Mouse (Mus musculus): ENCODE results near the gene Pced1b. TPM values are rescaled to one million over a fixed set of nuclear protein-coding genes. Genes with fewer than 3 reads are reported as not detected.
A peak's percentile ranks its signal among the peaks of the same experiment; 100 is the strongest.

Gene Pced1b
- polyA plus RNA-seq, 1 experiment from 2014 or later, result 6.4 TPM

GRCm38 (mm10) chr15:97396586-97397299, 149.8 kb downstream of the Pced1b start:
- no peak overlapping the region for H3K9ac ChIP-seq
- 79% methylated on average over 4 of the region's 4 CpGs for WGBS (ENCODE audit: insufficient replicate concordance)

GRCm38 (mm10) chr15:97397793-97398192, 150.9 kb downstream of the Pced1b start:
- WGBS (ENCODE audit: insufficient replicate concordance), result 11% methylated on average over 2 of the region's 2 CpGs
- peaks cover 24% of the 10 kb centered on the region for H3K4me1 ChIP-seq
- H3K9ac ChIP-seq, result no peak overlapping the region
- no peaks in the 10 kb centered on the region for H3K27me3 ChIP-seq (replicated peaks)
- no peak overlapping the region for H3K4me2 ChIP-seq
- H3K9me3 ChIP-seq (replicated peaks), result 0 out of 2 replicates have a peak, but pooled peaks cover 5% of the 10 kb centered on the region
- H3K27ac ChIP-seq, result no peak overlapping the region
- no peaks in the 10 kb centered on the region for H3K36me3 ChIP-seq
- peak; percentile 83 for ATAC-seq
- H3K4me3 ChIP-seq, result no peak overlapping the region

More at GRCm38 (mm10) chr15:97396586-97397299, 149.8 kb downstream of the Pced1b start:
- Histone ChIP-seq H3K36me3 (no peaks in the 10 kb centered on the region), H3K27ac (no peak overlapping the region), H3K4me3 (no peak overlapping the region), H3K27me3 (replicated peaks) (no peaks in the 10 kb centered on the region), H3K9me3 (replicated peaks) (0 out of 2 replicates have a peak, but pooled peaks cover 5% of the 10 kb centered on the region), H3K4me1 (peaks cover 27% of the 10 kb centered on the region), H3K4me2 (no peak overlapping the region)
- ATAC-seq, result no peak

DNA sequence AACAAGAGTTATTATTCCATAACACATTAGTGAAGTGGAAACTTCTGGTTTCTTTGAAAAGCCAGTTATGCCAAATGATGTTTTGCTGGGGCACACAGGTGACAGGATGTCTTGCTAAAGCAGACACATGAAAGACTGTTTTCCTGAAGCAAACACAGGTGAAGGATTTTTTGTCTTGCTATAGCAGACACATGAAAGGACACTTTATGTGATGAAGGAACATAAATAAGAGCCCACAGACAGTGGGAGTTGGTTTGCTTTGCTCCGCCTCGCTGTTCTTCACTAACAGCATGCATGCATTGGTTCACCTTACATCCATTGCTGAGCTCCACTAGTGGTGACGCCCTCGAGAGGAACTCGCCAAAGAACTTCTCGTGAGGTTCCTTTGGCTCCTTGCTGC, 154.0 kb downstream of the Pced1b start:
- Histone ChIP-seq H3K4me1 (peaks cover 44% of the 10 kb centered on the region), H3K4me2 (no peak overlapping the region), H3K27ac (no peak overlapping the region), H3K36me3 (no peaks in the 10 kb centered on the region), H3K9me3 (replicated peaks) (0 out of 2 replicates have a peak, but pooled peaks cover 5% of the 10 kb centered on the region), H3K4me3 (no peak overlapping the region), H3K9ac (no peak overlapping the region), H3K27me3 (replicated peaks) (no peaks in the 10 kb centered on the region)
- no peak for ATAC-seq
- WGBS (ENCODE audit: insufficient replicate concordance), result 81% methylated on average over 6 of the region's 6 CpGs

GRCm38 (mm10) chr15:97404483-97404882, 157.6 kb downstream of the Pced1b start:
- Histone ChIP-seq H3K4me3 (no peak overlapping the region), H3K27ac (peak overlapping the region; percentile 61), H3K9me3 (replicated peaks) (no peaks in the 10 kb centered on the region), H3K4me1 (peaks cover 22% of the 10 kb centered on the region), H3K27me3 (replicated peaks) (peaks cover 18% of the 10 kb centered on the region; the same call in 1 of the 2 replicates), H3K4me2 (peak overlapping the region; percentile 34), H3K36me3 (no peaks in the 10 kb centered on the region), H3K9ac (peak overlapping the region; percentile 0; the same call in 1 of the 2 replicates)
- WGBS (ENCODE audit: insufficient replicate concordance), result 44% methylated on average over 8 of the region's 8 CpGs
- peak; percentile 71 for ATAC-seq

DNA sequence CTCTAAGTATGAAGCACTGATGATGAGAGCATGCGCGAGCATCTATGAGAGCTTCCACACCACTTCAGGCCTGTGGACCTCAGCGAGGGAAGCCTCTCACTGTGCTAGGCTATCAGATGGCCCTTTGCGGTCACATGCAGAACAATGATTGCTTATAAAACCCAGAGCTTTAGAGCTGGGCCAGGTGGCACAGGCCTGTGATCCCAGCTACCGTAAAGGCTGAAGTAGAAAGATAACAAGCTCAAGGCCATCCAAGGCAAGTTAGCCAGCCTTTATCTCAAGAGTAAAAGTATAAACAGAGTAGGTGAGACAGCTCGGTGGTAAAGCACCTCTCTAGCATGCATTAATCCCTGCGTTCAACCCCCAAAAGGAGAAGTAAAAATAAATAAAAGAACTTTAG, 158.1 kb downstream of the Pced1b start:
- H3K4me2 ChIP-seq, result peak overlapping the region; percentile 34
- ATAC-seq, result peak; percentile 94
- 29% methylated on average over 7 of the region's 7 CpGs for WGBS (ENCODE audit: insufficient replicate concordance)
- peaks cover 18% of the 10 kb centered on the region for H3K27me3 ChIP-seq (replicated peaks)
- H3K4me1 ChIP-seq, result peaks cover 22% of the 10 kb centered on the region
- peak overlapping the region; percentile 61 for H3K27ac ChIP-seq
- H3K36me3 ChIP-seq, result no peaks in the 10 kb centered on the region
- H3K9ac ChIP-seq, result 0 out of 2 replicates have a peak overlapping the region, but pooled peaks have one; percentile 0
- no peaks in the 10 kb centered on the region for H3K9me3 ChIP-seq (replicated peaks)
- no peak overlapping the region for H3K4me3 ChIP-seq

DNA sequence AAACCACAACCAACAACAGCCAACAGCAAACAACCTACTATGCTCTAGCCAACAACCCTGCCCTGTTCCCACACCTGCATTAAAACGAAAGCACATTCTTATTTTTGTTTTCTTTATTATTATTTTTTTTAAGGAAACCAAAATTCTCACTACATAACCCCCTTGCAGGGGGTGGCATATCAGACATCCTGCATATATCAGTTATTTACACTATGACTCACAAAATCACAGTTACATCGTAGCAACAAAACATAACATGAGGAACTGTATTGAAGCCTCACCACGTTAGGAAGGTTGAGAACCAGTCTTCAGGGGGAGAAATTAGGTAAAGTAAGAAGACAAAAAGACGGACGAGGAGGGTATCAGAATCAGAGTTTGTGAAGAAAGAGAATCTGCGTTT, 159.2 kb downstream of the Pced1b start:
- H3K9ac ChIP-seq, result no peak overlapping the region
- ATAC-seq, result no peak
- WGBS (ENCODE audit: insufficient replicate concordance), result 67% methylated on average over 6 of the region's 6 CpGs
- no peak overlapping the region for H3K4me3 ChIP-seq
- no peaks in the 10 kb centered on the region for H3K9me3 ChIP-seq (replicated peaks)
- H3K4me1 ChIP-seq, result peaks cover 22% of the 10 kb centered on the region
- H3K27me3 ChIP-seq (replicated peaks), result peaks cover 18% of the 10 kb centered on the region
- no peak overlapping the region for H3K4me2 ChIP-seq
- no peaks in the 10 kb centered on the region for H3K36me3 ChIP-seq
- no peak overlapping the region for H3K27ac ChIP-seq

DNA sequence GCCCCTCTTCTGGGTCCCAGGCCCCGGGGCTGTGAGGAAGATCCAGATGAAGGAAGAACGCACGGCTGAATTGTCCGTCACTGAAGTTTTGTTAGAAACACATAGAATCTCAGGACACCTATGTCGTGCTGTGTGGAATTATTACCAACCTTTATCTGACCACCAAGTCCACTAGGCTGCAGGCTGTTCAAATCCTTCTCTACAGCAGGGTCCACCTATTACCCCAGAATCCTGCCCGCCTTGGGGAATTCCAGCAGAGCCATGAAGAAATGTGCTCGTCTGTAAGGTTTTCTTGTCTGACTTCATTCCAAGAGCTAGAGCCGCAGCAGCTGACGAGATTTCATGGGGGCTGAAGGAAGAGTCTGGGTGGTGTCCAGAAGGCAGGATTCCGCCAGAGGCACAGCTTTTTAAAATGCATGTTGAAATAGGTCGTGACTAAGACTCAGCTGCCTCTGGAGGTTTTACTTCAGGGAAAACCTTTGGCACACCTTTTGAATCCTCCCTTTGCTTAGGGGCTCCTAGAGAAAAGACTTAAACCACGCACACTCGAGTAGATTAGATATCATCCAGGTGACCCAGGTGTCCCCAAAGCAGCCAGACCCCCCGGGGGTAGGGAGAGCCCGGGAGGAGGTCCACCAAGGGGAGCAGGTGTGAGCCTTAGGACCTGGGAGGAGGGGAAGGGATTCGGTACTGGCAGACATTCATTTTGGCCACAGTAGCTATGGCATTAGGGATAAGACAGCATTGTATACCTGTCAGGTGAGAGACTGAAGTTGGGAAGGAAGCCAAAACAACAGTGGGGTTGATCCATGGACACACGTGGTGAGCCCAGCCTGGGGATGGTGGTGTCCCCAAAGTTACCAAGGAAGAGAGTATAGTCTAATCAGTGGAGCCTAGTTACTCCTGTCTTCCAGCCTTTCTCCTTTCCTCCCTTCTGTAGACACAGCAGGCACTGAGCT, 160.9 kb downstream of the Pced1b start:
- H3K27me3 ChIP-seq (replicated peaks), result peaks cover 18% of the 10 kb centered on the region
- H3K9ac ChIP-seq, result no peak overlapping the region
- no peaks in the 10 kb centered on the region for H3K9me3 ChIP-seq (replicated peaks)
- no peak overlapping the region for H3K27ac ChIP-seq
- H3K4me2 ChIP-seq, result no peak overlapping the region
- 62% methylated on average over 17 of the region's 17 CpGs for WGBS (ENCODE audit: insufficient replicate concordance)
- peaks cover 22% of the 10 kb centered on the region for H3K4me1 ChIP-seq
- no peak overlapping the region for H3K4me3 ChIP-seq
- no peaks in the 10 kb centered on the region for H3K36me3 ChIP-seq
- no peak for ATAC-seq

DNA sequence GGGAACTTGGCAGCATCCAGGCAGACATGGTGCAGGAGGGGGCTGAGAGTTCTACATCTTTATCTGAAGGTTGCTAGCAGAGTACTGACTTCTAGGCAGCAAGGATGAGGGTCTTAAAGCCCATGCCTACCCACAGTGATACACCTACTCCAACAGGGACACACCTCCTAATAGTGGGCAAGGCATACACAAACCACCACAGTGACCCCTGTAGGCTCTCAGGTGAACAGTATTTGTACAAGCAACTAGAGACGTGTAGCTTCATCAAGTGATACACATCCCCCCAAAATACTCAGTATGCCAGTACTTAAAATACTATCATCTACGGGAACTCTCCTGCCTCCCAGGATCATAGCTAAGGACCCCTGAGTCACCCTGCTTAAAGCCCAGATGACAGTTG, 164.2 kb downstream of the Pced1b start:
- 73% methylated on average over 2 of the region's 2 CpGs for WGBS (ENCODE audit: insufficient replicate concordance)
- Histone ChIP-seq H3K9ac (no peak overlapping the region), H3K27me3 (replicated peaks) (peaks cover 18% of the 10 kb centered on the region), H3K36me3 (no peaks in the 10 kb centered on the region), H3K4me2 (no peak overlapping the region), H3K27ac (no peak overlapping the region), H3K4me3 (no peak overlapping the region), H3K4me1 (peaks cover 2% of the 10 kb centered on the region; the same call in 1 of the 2 replicates), H3K9me3 (replicated peaks) (no peaks in the 10 kb centered on the region)
- peak; percentile 35; the same call in 1 of the 2 replicates for ATAC-seq

GRCm38 (mm10) chr15:97411671-97412070, 164.8 kb downstream of the Pced1b start:
- Histone ChIP-seq H3K36me3 (no peaks in the 10 kb centered on the region), H3K27me3 (replicated peaks) (peaks cover 18% of the 10 kb centered on the region), H3K4me2 (no peak overlapping the region), H3K4me3 (no peak overlapping the region), H3K9ac (no peak overlapping the region), H3K4me1 (peaks cover 2% of the 10 kb centered on the region; the same call in 1 of the 2 replicates), H3K9me3 (replicated peaks) (no peaks in the 10 kb centered on the region), H3K27ac (no peak overlapping the region)
- no peak for ATAC-seq
- 70% methylated on average over 6 of the region's 6 CpGs for WGBS (ENCODE audit: insufficient replicate concordance)

- 75% methylated on average over 8 of the region's 8 CpGs for WGBS (ENCODE audit: insufficient replicate concordance)
- H3K27ac ChIP-seq, result no peak overlapping the region
- H3K4me1 ChIP-seq, result peaks cover 2% of the 10 kb centered on the region; the same call in 1 of the 2 replicates
- H3K36me3 ChIP-seq, result no peaks in the 10 kb centered on the region
- no peak overlapping the region for H3K4me3 ChIP-seq
- no peaks in the 10 kb centered on the region for H3K9me3 ChIP-seq (replicated peaks)
- ATAC-seq, result no peak
- peaks cover 18% of the 10 kb centered on the region for H3K27me3 ChIP-seq (replicated peaks)
- no peak overlapping the region for H3K9ac ChIP-seq
- no peak overlapping the region for H3K4me2 ChIP-seq
Measured at GRCm38 (mm10) chr15:97412308-97412707, 165.4 kb downstream of the Pced1b start.

DNA sequence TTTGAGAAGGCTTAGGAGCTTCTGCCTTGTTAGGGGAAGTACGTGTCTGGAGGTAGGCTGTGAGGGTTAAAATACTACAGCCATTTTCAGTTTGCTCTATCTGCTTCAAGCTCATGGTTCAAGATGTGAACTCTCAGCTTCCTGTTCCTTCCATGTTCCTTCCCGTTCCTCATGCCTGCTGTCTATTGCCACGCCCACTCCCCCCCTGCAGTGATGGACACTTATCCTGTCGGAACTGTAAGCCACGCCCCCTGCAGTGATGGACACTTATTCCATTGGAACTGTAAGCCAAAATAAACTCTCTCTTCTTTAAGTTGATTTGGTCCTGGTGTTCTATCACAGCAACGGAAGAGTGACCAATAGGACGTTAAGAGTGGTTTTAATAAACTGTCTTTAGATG, 166.0 kb downstream of the Pced1b start:
- peaks cover 14% of the 10 kb centered on the region for H3K27me3 ChIP-seq (replicated peaks)
- peaks cover 2% of the 10 kb centered on the region; the same call in 1 of the 2 replicates for H3K4me1 ChIP-seq
- H3K4me3 ChIP-seq, result no peak overlapping the region
- WGBS (ENCODE audit: insufficient replicate concordance), result 70% methylated on average over 7 of the region's 7 CpGs
- H3K36me3 ChIP-seq, result no peaks in the 10 kb centered on the region
- H3K27ac ChIP-seq, result no peak overlapping the region
- H3K9me3 ChIP-seq (replicated peaks), result no peaks in the 10 kb centered on the region
- no peak overlapping the region for H3K4me2 ChIP-seq
- ATAC-seq, result no peak
- H3K9ac ChIP-seq, result no peak overlapping the region
